Mouse (Mus musculus) hindbrain, embryonic 16.5 days (tissue): Measurements from ENCODE around the gene Edar. TPM values are rescaled to one million over a fixed set of nuclear protein-coding genes. Genes with fewer than 3 reads are reported as not detected.
"Not testable (repeated sequence)": the region's sequence is repeated elsewhere in the genome, so short reads cannot be mapped to it uniquely, and the experiment has no call there.

Experiments used
- ATAC-seq: fragments of 200-750 bp; cut with Nextera tagmentation; 2 replicates; pipeline ENCODE4 v1.8.0; 2017; ENCODE audit warnings: moderate TSS enrichment, moderate library complexity
- H3K27ac ChIP-seq: fragments of 300-500 bp; sonication (generic); 2 replicates; pipeline ENCODE4 v1.5.1; 2014; ENCODE audit warnings: low read depth, mild to moderate bottlenecking, control low read depth, low read length, moderate library complexity
- H3K27me3 ChIP-seq: fragments of 300-500 bp; sonication (generic); replicated peaks from 2 replicates; pipeline ENCODE4 v1.6.1; 2014; ENCODE audit warnings: low read length; ENCODE audit not compliant: control insufficient read depth, insufficient read depth
- H3K36me3 ChIP-seq: fragments of 300-500 bp; sonication (generic); 2 replicates; pipeline ENCODE4 v1.6.1; 2014; ENCODE audit warnings: mild to moderate bottlenecking, low read length, moderate library complexity, mixed read lengths; ENCODE audit not compliant: control insufficient read depth, insufficient read depth
- H3K4me1 ChIP-seq: fragments of 300-500 bp; sonication (generic); 2 replicates; pipeline ENCODE4 v1.6.1; 2014; ENCODE audit warnings: low read depth, low read length; ENCODE audit not compliant: control insufficient read depth, insufficient read depth
- H3K4me2 ChIP-seq: fragments of 300-500 bp; sonication (generic); 2 replicates; pipeline ENCODE4 v1.6.1; 2014; ENCODE audit warnings: mild to moderate bottlenecking, low read length, control low read depth, moderate library complexity
- H3K4me3 ChIP-seq: fragments of 300-500 bp; sonication (generic); 2 replicates; pipeline ENCODE4 v1.5.1; 2014; ENCODE audit warnings: mild to moderate bottlenecking, low read length, control low read depth, moderate library complexity
- H3K9ac ChIP-seq: fragments of 300-500 bp; sonication (generic); 2 replicates; pipeline ENCODE4 v1.6.1; 2014; ENCODE audit warnings: low read depth, mild to moderate bottlenecking, control low read depth, low read length, moderate library complexity
- H3K9me3 ChIP-seq: fragments of 300-500 bp; sonication (generic); 2 replicates; pipeline ENCODE4 v1.6.1; 2014; ENCODE audit warnings: mild to moderate bottlenecking, low read length, moderate library complexity; ENCODE audit not compliant: control insufficient read depth
- WGBS: fragments of 180-500 bp; shearing (Covaris S2); extraction: QIAGEN DNeasy Blood & Tissue Kit; methylation state at CpG from one replicate; pipeline ENCODE4 v1.1.7; 2014; 5-methylcytosine and 5-hydroxymethylcytosine counted together
- polyA plus RNA-seq: library from polyadenylated mRNA; unstranded; fragments of >200 nt; fragmentation: Nextera tagmentation; extraction: Ambion mirVana; gene quantifications from 2 replicates; pipeline ENCODE4 v1.2.1, GENCODE M21; 2015

Gene Edar
- polyA plus RNA-seq = 0.15 and 0.56 TPM in 2 replicates

DNA sequence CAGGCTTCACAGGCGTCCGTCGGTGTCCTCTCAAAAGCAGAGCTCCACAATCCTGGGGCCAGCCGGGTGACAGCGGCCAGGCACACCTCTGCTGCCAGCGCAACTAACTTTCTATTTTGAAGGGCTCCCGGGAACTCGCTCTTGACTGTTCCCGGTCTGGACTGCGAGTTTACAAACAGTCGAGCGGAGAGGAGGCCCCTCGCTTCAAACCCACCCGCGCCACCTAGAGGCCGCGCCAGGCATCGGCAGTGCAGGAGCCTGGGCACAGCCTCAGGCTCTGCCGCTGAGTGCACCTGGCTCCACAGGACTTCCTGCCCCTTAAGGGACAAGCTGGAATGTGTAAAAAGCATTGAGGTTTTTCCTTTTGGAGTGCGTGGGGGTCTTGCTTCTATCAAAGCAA is at the start of gene Edar:
Gene Edar (minus strand): TSS at position 122 of the 400 bp plus-strand sequence.
- ATAC-seq = peak; percentile 89
- H3K27ac ChIP-seq = no peak within 1 kb of the TSS
- peaks cover 10% of the 10 kb centered on the region for H3K4me1 ChIP-seq
- H3K36me3 ChIP-seq = no peaks in the 10 kb centered on the region
- H3K9me3 ChIP-seq = no peaks in the 10 kb centered on the region
- H3K9ac ChIP-seq = no peak within 1 kb of the TSS
- WGBS = 6% methylated on average over 20 of the region's 20 CpGs
- peak within 1 kb of the TSS; percentile 29 for H3K4me3 ChIP-seq
- no peaks in the 10 kb centered on the region for H3K27me3 ChIP-seq
- H3K4me2 ChIP-seq = peak within 1 kb of the TSS; percentile 54

DNA sequence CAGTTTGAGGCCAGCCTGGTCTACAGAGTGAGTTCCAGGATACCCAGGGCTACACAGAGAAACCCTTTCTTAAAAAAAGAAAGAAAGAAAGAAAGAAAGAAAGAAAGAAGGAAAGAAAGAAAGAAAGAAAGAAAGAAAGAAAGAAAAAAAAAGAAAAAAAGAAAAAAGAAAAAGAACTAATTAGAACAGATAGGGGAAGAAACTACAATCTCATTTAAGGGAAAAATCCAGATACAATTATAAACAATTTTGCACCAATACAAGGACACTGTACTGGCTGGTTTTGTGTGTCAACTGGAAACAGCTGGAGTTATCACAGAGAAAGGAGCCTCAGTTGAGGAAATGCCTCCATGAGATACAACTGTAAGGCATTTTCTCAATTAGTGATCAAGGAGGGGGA is 42.7 kb upstream of the Edar start, which contains the start of gene Gm17542:
Gene Gm17542 (minus strand): TSS at position 101 of the 400 bp plus-strand sequence.
- not testable (repeated sequence) for ATAC-seq, H3K9ac ChIP-seq, H3K27ac ChIP-seq, H3K4me1 ChIP-seq, H3K4me2 ChIP-seq, H3K36me3 ChIP-seq, H3K9me3 ChIP-seq, H3K4me3 ChIP-seq, H3K27me3 ChIP-seq

GRCm38 (mm10) chr10:58714789-58715148 is 39.3 kb upstream of the Edar start:
- 59% methylated on average over 3 of the region's 3 CpGs for WGBS
- no peak for ATAC-seq

DNA sequence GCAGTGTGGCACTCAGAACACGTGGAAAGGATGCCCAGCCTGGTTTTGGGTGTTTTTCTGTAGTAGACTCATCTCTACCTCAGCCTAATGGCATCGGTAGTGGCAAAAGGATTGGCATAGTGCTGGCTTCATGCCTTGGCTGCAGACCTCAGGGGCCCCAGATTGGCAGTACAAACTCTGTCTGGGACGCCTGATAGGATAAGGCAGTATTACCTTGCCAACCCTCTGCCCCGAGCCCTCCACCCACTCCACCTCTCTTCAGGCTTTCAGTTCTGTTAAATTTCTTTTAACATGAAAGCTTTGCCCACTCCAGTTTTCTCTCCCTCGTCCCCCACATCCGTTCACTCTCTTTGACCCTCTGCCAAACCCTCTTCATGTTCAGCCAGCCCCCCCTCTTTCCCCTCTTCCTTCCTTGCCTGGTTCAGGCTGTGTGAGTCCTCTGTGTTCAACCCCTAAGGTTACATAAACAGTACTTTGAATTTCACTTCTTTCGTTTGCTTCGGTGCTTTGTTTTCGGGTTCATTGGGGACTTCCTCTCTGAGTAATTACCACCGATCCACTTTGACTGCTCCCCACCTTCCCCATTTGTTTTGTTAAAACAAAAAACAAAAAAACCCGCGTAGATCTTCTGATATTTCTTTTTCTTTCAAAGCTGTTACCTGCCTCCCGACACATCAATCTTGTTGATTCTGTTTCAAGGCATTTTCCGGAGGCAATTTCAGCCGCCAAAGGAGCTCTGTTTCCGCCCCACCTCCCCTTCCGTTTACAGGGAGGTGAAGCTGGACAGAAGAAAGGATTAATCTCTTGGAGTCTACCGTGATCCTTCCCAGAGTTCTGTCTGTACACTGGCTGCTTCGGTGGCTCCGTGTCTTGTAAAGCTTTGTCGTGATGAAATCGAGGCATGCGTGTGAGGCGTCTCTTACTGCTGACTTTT is 38.7 kb upstream of the Edar start:
- no peak overlapping the region for H3K27ac ChIP-seq
- peaks cover 3% of the 10 kb centered on the region; the same call in 1 of the 2 replicates for H3K4me1 ChIP-seq
- no peak overlapping the region for H3K9ac ChIP-seq
- ATAC-seq = no peak
- WGBS = 39% methylated on average over 24 of the region's 24 CpGs
- H3K36me3 ChIP-seq = no peaks in the 10 kb centered on the region
- H3K27me3 ChIP-seq = no peaks in the 10 kb centered on the region
- H3K9me3 ChIP-seq = no peaks in the 10 kb centered on the region
- no peak overlapping the region; the same call in 1 of the 2 replicates for H3K4me3 ChIP-seq
- H3K4me2 ChIP-seq = peak overlapping the region; percentile 45

More at GRCm38 (mm10) chr10:58714789-58715148, 39.3 kb upstream of the Edar start:
- Histone ChIP-seq H3K4me3 (no peak overlapping the region), H3K36me3 (no peaks in the 10 kb centered on the region), H3K27me3 (no peaks in the 10 kb centered on the region), H3K4me2 (no peak overlapping the region), H3K4me1 (peaks cover 3% of the 10 kb centered on the region; the same call in 1 of the 2 replicates), H3K27ac (no peak overlapping the region), H3K9me3 (no peaks in the 10 kb centered on the region), H3K9ac (no peak overlapping the region)

DNA sequence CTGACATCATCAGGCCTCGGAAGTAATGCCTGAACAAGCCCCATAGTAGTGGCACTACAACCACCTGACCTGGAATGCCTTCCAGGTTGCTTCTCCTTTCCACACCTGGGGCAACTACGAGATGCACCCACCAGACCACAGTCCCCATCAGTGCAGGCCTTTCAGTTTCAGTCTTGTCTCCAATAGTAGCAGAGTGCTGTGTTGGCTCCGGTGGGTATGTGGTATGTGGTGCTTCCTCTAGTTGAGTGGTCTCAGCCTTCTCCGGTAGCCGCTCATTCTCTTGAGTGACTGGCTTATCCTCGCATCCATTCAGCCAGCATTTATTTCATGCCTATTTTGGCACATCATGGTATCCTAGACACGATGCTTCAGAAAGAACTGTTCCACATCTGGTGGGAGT is 37.8 kb upstream of the Edar start:
- no peaks in the 10 kb centered on the region for H3K27me3 ChIP-seq
- H3K4me3 ChIP-seq = no peak overlapping the region
- no peak overlapping the region for H3K27ac ChIP-seq
- H3K4me1 ChIP-seq = peaks cover 3% of the 10 kb centered on the region; the same call in 1 of the 2 replicates
- no peaks in the 10 kb centered on the region for H3K36me3 ChIP-seq
- WGBS = 91% methylated on average over 7 of the region's 7 CpGs
- H3K9ac ChIP-seq = no peak overlapping the region
- ATAC-seq = no peak
- H3K4me2 ChIP-seq = no peak overlapping the region
- no peaks in the 10 kb centered on the region for H3K9me3 ChIP-seq

GRCm38 (mm10) chr10:58709021-58709420 is 33.6 kb upstream of the Edar start:
- H3K9ac ChIP-seq = no peak overlapping the region
- 94% methylated on average over 4 of the region's 4 CpGs for WGBS
- no peaks in the 10 kb centered on the region for H3K36me3 ChIP-seq
- no peaks in the 10 kb centered on the region for H3K27me3 ChIP-seq
- no peak overlapping the region for H3K27ac ChIP-seq
- H3K9me3 ChIP-seq = 0 out of 2 replicates have a peak, but pooled peaks cover 2% of the 10 kb centered on the region
- no peak overlapping the region for H3K4me3 ChIP-seq
- ATAC-seq = no peak
- H3K4me1 ChIP-seq = peaks cover 3% of the 10 kb centered on the region; the same call in 1 of the 2 replicates
- no peak overlapping the region for H3K4me2 ChIP-seq

DNA sequence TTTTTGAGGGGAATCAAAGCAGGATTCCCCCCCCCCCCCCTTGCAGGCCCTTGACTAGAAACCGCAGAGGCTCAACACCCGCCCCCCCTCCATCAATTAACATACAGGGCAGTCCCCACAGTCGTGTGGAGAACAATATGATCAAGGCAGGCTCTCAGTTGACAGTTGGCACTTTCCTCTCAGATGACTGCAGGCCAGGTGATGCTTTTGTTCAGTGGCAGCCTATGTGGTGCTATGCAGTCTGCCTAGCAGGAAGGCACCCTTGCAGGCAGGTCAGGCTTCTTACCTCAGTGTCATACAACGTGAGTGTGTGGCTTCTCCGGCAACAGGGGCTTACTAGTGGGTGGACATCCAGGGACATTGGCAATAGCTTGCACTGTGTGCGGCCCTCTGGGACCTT is 25.1 kb upstream of the Edar start:
- H3K4me1 ChIP-seq = no peaks in the 10 kb centered on the region; the same call in 1 of the 2 replicates
- no peaks in the 10 kb centered on the region for H3K27me3 ChIP-seq
- H3K9ac ChIP-seq = no peak overlapping the region
- H3K27ac ChIP-seq = no peak overlapping the region
- WGBS = 46% methylated on average over 6 of the region's 6 CpGs
- H3K36me3 ChIP-seq = no peaks in the 10 kb centered on the region
- no peak overlapping the region for H3K4me3 ChIP-seq
- no peak; the same call in 1 of the 2 replicates for ATAC-seq
- H3K4me2 ChIP-seq = no peak overlapping the region
- no peaks in the 10 kb centered on the region for H3K9me3 ChIP-seq

DNA sequence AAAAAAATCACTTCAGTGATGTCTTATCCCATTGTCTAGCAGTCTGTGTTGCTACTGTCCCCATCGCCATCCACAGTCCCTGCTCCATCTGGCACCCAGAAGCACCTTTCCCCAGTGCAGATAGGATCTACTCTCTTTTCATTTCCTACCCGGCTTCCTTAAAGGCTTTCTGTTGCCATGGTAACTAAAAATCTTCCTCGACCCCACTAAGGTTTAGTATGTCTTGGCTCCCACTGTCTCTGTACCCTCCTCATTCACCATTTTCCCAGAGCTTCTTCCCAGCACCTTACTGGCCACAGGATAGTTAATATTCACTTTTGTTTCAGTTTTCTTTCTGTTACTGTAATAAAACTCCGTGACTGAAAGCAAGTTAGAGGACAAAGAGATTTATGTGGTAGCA is 24.7 kb upstream of the Edar start:
- no peaks in the 10 kb centered on the region for H3K36me3 ChIP-seq
- H3K27ac ChIP-seq = no peak overlapping the region
- WGBS = 26% methylated on average over 4 of the region's 4 CpGs
- no peaks in the 10 kb centered on the region; the same call in 1 of the 2 replicates for H3K4me1 ChIP-seq
- H3K4me3 ChIP-seq = no peak overlapping the region
- peak; percentile 60 for ATAC-seq
- H3K9ac ChIP-seq = no peak overlapping the region
- no peak overlapping the region for H3K4me2 ChIP-seq
- H3K9me3 ChIP-seq = no peaks in the 10 kb centered on the region
- H3K27me3 ChIP-seq = no peaks in the 10 kb centered on the region

GRCm38 (mm10) chr10:58698955-58699354 is 23.5 kb upstream of the Edar start:
- Histone ChIP-seq H3K36me3 (no peaks in the 10 kb centered on the region), H3K27me3 (no peaks in the 10 kb centered on the region), H3K4me3 (no peak overlapping the region), H3K4me1 (no peaks in the 10 kb centered on the region; the same call in 1 of the 2 replicates), H3K9ac (no peak overlapping the region), H3K9me3 (no peaks in the 10 kb centered on the region), H3K27ac (no peak overlapping the region), H3K4me2 (no peak overlapping the region)
- no peak for ATAC-seq
- 89% methylated on average over 4 of the region's 4 CpGs for WGBS
